Mouse (Mus musculus) erythroblast, embryonic 14.5 days (primary cell): ENCODE data around the gene Ltbp1.

Experiments used
- GATA1 ChIP-seq: IDR thresholded peaks from 2 replicates; pipeline ENCODE4 v1.6.1; 2012; ENCODE audit warnings: low read length, inconsistent platforms, mixed read lengths
- TAL1 ChIP-seq: IDR thresholded peaks from 3 replicates; pipeline ENCODE4 v1.6.1; 2012; ENCODE audit warnings: low read length, inconsistent platforms, mixed read lengths

GRCm38 (mm10) chr17:75004820-75005219 is 548 bp upstream of the Ltbp1 start:
- TF ChIP-seq TAL1, result no peak
- TF ChIP-seq GATA1, result no peak
